Mouse (Mus musculus): Measurements from ENCODE around the gene Hivep3.

- TF ChIP-seq POLR2A (IDR thresholded peaks at IDR 0.05; ENCODE audit: control insufficient read depth, extremely low read depth, insufficient read depth, low read length, poor library complexity), result no peak
- TF ChIP-seq CTCF (IDR thresholded peaks at IDR 0.05; ENCODE audit: borderline replicate concordance, control insufficient read depth, extremely low read depth, insufficient read depth, low read length, poor library complexity), result peak; percentile 85
Observed at GRCm38 (mm10) chr4:120120276-120120675, 386.7 kb downstream of the Hivep3 start.

Data from thymus, adult 2 months (tissue).